Mouse (Mus musculus): ENCODE measurements around the gene Gm45062.

DNA sequence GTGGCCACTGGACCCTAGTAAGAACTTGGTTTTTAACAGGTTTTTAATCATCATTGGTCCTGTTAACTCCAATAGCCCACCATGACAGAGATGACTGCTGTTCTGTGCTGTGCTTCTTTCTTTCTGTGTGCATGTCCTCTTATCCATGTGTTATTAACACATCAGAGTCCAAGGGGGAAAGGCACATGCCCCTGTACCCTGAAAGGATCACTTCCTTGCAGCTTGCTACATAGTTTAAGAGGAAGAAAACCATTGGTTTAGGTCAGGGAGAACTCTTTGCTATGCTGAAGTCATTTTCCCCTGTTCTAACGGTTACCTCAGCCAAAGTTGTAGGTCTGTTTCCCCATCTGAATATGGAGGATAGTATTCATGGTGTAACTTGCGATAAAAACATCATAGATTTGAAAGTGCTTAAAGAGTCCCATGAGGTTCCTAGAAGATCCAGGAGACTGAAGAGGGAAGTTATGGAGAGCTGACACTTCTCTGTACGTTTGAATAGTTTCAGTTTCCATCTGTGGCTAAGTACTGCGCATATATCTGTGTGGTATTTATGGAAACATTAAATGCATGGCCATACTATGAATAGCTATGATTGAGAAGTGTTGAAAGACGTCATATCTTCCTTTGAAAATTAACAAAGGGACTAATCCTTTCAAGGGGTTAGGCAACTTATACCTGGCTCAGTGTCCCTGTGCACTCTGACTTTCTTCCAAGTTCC, 236.0 kb downstream of the Gm45062 start:
- TF ChIP-seq CTCF (IDR thresholded peaks at IDR 0.05; ENCODE audit: low read depth, low read length) (no peak), POLR2A (IDR thresholded peaks at IDR 0.05; ENCODE audit: insufficient read depth, low read length) (no peak), EP300 (IDR thresholded peaks at IDR 0.05; ENCODE audit: insufficient read depth, low read depth, low read length) (no peak)

All from ES-Bruce4 (cell line).